In genomic region chr4:119411877-119412650, GRCm38 (mm10) we compare ENCODE assay signal across 23 mouse cellular contexts. TPM values are rescaled to one million over a fixed set of nuclear protein-coding genes. Genes with fewer than 3 reads are reported as not detected.
DNase-seq lines count a peak whose midpoint lies in the region; ATAC-seq lines count a peak whose summit lies in the region.
"Had no signal": no experiment of that assay in that cellular context is flagged by ENCODE, and none has a peak within 500 bp of the region (broad histone marks: within the 10 kb centered on the region; RNA-seq: fewer than 3 reads in every experiment).

No protein-coding gene starts in this region.

- no peak for ATAC-seq in heart, embryonic 15.5 days (replicated peaks; ENCODE audit: insufficient number of reproducible peaks, insufficient read depth, low FRiP score, low read depth)
- no peak for ATAC-seq in neural tube, embryonic 15.5 days (ENCODE audit: low FRiP score)
- ATAC-seq: CD4-positive, CD25-positive, alpha-beta regulatory T cell, adult 4 months; forebrain, embryonic 13.5 days; inflammation-experienced regulatory T-cells, adult 6 months; midbrain, embryonic 13.5 days; Patski had no signal

- no peak overlapping the region for H3K9ac ChIP-seq in heart, embryonic 15.5 days
- H3K9ac ChIP-seq in neural tube, embryonic 15.5 days (replicated peaks), result no peak overlapping the region
- H3K9ac ChIP-seq: heart, embryonic 13.5 days; limb, embryonic 13.5 days; liver, embryonic 13.5 days; midbrain, embryonic 13.5 days had no signal

- no peaks in the 10 kb centered on the region for H3K9me3 ChIP-seq in heart, embryonic 15.5 days (replicated peaks)
- H3K9me3 ChIP-seq in neural tube, embryonic 15.5 days (replicated peaks), result no peaks in the 10 kb centered on the region
- H3K9me3 ChIP-seq: forebrain, embryonic 13.5 days; hindbrain, embryonic 10.5 days had no signal

- DNase-seq in heart, adult 9 months (ENCODE audit: low spot score in 2 of 2), result no peak
- DNase-seq in ES-CJ7 (ENCODE audit: low read depth, low spot score), result peak; percentile 77
- DNase-seq in thymus, postnatal 25 days, result peak; percentile 59
- no peak for DNase-seq in right cerebral cortex, adult 2 months (ENCODE audit: low spot score in 2 of 2)
- DNase-seq in liver, result no peak
- DNase-seq: adrenal gland, postnatal 36 days; cerebellum, adult 9-10 months; gastrocnemius, adult 2 months; kidney, adult 18-20 months; liver, embryonic 13.5 days; lung, adult 2 months had no signal

- H3K4me2 ChIP-seq in heart, embryonic 15.5 days, result no peak overlapping the region
- peak overlapping the region; percentile 25; the same call in 1 of the 2 replicates for H3K4me2 ChIP-seq in neural tube, embryonic 15.5 days
- H3K4me2 ChIP-seq: forebrain, embryonic 13.5 days; heart, embryonic 13.5 days; limb, embryonic 13.5 days; liver, embryonic 13.5 days; midbrain, embryonic 13.5 days had no signal

- H3K27me3 ChIP-seq in heart, embryonic 15.5 days, result no peaks in the 10 kb centered on the region
- no peaks in the 10 kb centered on the region for H3K27me3 ChIP-seq in neural tube, embryonic 15.5 days (replicated peaks)
- H3K27me3 ChIP-seq: forebrain, embryonic 13.5 days; limb, embryonic 13.5 days; Patski had no signal

- H3K27ac ChIP-seq in heart, embryonic 15.5 days, result peak overlapping the region; percentile 58; the same call in 1 of the 2 replicates
- H3K27ac ChIP-seq in neural tube, embryonic 15.5 days (replicated peaks), result peak overlapping the region; percentile 29; the same call in 1 of the 2 replicates
- H3K27ac ChIP-seq: gastrocnemius, adult 2 months; heart, embryonic 13.5 days; hindbrain, embryonic 10.5 days; limb, embryonic 13.5 days; liver, embryonic 13.5 days had no signal

- H3K36me3 ChIP-seq in heart, embryonic 15.5 days, result no peaks in the 10 kb centered on the region
- no peaks in the 10 kb centered on the region for H3K36me3 ChIP-seq in neural tube, embryonic 15.5 days
- H3K36me3 ChIP-seq: G1E; heart, embryonic 13.5 days; hindbrain, embryonic 10.5 days; limb, embryonic 13.5 days; liver, embryonic 13.5 days had no signal

- peaks cover 14% of the 10 kb centered on the region for H3K4me1 ChIP-seq in heart, embryonic 15.5 days (replicated peaks)
- peaks cover 28% of the 10 kb centered on the region for H3K4me1 ChIP-seq in neural tube, embryonic 15.5 days

- no peak overlapping the region for H3K4me3 ChIP-seq in heart, embryonic 15.5 days
- H3K4me3 ChIP-seq in neural tube, embryonic 15.5 days (replicated peaks), result no peak overlapping the region
- H3K4me3 ChIP-seq: forebrain, embryonic 13.5 days; gastrocnemius, adult 2 months; heart, embryonic 13.5 days; hindbrain, embryonic 10.5 days; limb, embryonic 13.5 days; liver, embryonic 13.5 days; midbrain, embryonic 13.5 days had no signal

- 75% methylated on average over 11 of the region's 12 CpGs for WGBS in heart, embryonic 15.5 days
- 80% methylated on average over 12 of the region's 12 CpGs for WGBS in neural tube, embryonic 15.5 days

RNA-seq across cellular contexts. Expression of gene Ccdc30, which starts 3.3 kb away (rescaled TPM):
- 2.7 and 3.2 TPM in 2 replicates for polyA plus RNA-seq in heart, embryonic 15.5 days (2015; fragmentation: Nextera tagmentation; extraction: Ambion mirVana)
- polyA plus RNA-seq in neural tube, embryonic 15.5 days (2015; fragmentation: Nextera tagmentation; extraction: Ambion mirVana), result 20.2 and 22.0 TPM in 2 replicates
- polyA plus RNA-seq: G1E had no signal

RNA-seq across cellular contexts. Expression of gene Ppcs, which starts 10.2 kb away (rescaled TPM):
- polyA plus RNA-seq in heart, embryonic 15.5 days (2015; fragmentation: Nextera tagmentation; extraction: Ambion mirVana), result 27.0 and 28.8 TPM in 2 replicates
- 21.8 and 28.5 TPM in 2 replicates for polyA plus RNA-seq in neural tube, embryonic 15.5 days (2015; fragmentation: Nextera tagmentation; extraction: Ambion mirVana)

RNA-seq across cellular contexts. Expression of gene Zmynd12, which starts 10.6 kb away (rescaled TPM):
- polyA plus RNA-seq in heart, embryonic 15.5 days (2015; fragmentation: Nextera tagmentation; extraction: Ambion mirVana), result 0.15 and 0.28 TPM in 2 replicates
- polyA plus RNA-seq in neural tube, embryonic 15.5 days (2015; fragmentation: Nextera tagmentation; extraction: Ambion mirVana), result 0.44 and 0.46 TPM in 2 replicates
- polyA plus RNA-seq: inflammation-experienced regulatory T-cells, adult 6 months; neural tube, embryonic 11.5 days had no signal

Comparison
In these comparisons a context has a peak if more than half of its experiments do, and no peak if none do; other contexts are left out.
1. DNase-seq: peak in ES-CJ7 (single experiment) and thymus, postnatal 25 days (single experiment); none in heart, adult 9 months (0 of 2), right cerebral cortex, adult 2 months (0 of 2) and liver (single experiment).